Mouse (Mus musculus): ENCODE measurements at regions not wholly inside any gene's neighbourhood (a gene's known extent, or its start where the extent isn't known, plus 50 kb on each side); places are given as distances from the start of the nearest gene placed in this dataset.

DNA sequence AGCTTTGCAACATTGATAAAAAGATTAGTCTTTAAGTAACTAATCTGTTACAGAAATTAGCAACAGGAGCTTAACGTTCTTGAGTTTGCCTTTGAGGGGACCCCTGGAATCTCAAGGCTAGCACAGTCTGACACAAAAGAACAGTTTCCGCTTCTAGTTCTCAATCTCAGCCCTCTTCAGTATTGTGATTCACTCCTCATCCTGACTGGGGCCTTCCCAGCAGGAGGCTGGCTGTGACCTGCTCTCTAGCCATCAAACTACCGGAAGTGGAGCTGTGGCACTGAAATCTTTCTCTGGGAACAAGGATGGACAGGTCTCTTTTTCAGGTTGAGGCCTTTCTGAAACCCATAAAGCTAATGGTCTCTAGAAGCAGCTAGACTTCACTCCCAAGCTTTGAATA, 209.6 kb upstream of the Camk1g start:
- DNase-seq (ENCODE audit: low spot score), result no peak
- Histone ChIP-seq H3K4me1 (peaks cover 17% of the 10 kb centered on the region), H3K27me3 (replicated peaks; ENCODE audit: low read depth, poor library complexity, severe bottlenecking) (0 out of 2 replicates have a peak, but pooled peaks cover 2% of the 10 kb centered on the region), H3K27ac (replicated peaks) (no peak overlapping the region), H3K4me3 (no peak overlapping the region), H3K36me3 (replicated peaks) (no peaks in the 10 kb centered on the region), H3K9me3 (no peaks in the 10 kb centered on the region)
- 57% methylated on average over 3 of the region's 3 CpGs for WGBS

DNA sequence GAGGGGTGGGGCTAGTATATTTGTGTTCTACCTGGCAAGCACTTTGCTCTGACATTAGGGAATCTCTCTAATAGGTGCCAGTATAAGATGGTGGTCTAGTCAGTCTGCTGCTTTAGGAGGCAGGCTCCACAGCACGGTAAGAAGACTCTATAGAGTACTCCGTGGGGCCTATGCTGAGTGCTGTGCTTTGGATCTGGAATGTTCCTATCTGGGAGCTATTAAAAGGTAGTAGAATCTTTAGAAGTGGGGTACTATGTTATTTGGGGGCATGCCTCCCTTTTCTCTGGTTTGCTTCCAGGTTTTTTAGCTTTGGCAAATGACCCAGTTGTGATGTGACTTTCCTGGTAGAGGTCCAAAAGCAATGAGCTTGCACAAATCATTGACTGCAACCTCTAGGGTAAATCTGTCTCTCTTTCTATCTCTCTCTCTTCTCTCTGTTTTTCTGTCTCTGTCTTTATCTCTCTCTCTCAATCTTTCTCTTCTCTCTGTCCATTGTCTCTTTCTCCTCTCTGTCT, 208.6 kb upstream of the Camk1g start:
- H3K36me3 ChIP-seq (replicated peaks), result no peaks in the 10 kb centered on the region
- DNase-seq (ENCODE audit: low spot score), result no peak
- H3K27ac ChIP-seq (replicated peaks), result no peak overlapping the region
- no peak overlapping the region for H3K4me3 ChIP-seq
- WGBS, result 86% methylated on average over 2 of the region's 2 CpGs
- H3K9me3 ChIP-seq, result no peaks in the 10 kb centered on the region
- peaks cover 17% of the 10 kb centered on the region for H3K4me1 ChIP-seq
- H3K27me3 ChIP-seq (replicated peaks; ENCODE audit: low read depth, poor library complexity, severe bottlenecking), result 0 out of 2 replicates have a peak, but pooled peaks cover 3% of the 10 kb centered on the region

DNA sequence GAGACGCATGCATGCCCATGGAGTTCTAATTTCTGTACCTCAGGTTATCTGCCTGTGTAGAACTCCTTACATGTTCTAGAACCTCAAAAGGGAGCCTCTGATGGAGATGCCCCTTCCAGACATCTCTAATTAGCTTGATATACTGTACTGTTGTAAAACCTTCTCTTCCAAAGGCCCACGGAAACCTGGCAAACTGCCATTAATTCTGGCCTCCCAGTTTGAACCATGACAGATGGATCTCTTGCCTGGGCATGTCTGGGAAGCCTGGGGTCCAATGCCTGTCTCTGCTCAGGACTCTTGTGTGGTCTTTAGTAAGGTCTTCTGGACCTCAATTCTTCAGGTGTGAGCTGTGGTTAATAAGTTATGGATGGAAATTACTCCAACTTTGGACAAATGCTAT, 207.7 kb upstream of the Camk1g start:
- Histone ChIP-seq H3K4me1 (peaks cover 17% of the 10 kb centered on the region), H3K27ac (replicated peaks) (no peak overlapping the region), H3K9me3 (no peaks in the 10 kb centered on the region), H3K36me3 (replicated peaks) (no peaks in the 10 kb centered on the region), H3K4me3 (no peak overlapping the region), H3K27me3 (replicated peaks; ENCODE audit: low read depth, poor library complexity, severe bottlenecking) (0 out of 2 replicates have a peak, but pooled peaks cover 3% of the 10 kb centered on the region)
- WGBS, result 91% methylated on average over 2 of the region's 2 CpGs
- DNase-seq (ENCODE audit: low spot score), result no peak

DNA sequence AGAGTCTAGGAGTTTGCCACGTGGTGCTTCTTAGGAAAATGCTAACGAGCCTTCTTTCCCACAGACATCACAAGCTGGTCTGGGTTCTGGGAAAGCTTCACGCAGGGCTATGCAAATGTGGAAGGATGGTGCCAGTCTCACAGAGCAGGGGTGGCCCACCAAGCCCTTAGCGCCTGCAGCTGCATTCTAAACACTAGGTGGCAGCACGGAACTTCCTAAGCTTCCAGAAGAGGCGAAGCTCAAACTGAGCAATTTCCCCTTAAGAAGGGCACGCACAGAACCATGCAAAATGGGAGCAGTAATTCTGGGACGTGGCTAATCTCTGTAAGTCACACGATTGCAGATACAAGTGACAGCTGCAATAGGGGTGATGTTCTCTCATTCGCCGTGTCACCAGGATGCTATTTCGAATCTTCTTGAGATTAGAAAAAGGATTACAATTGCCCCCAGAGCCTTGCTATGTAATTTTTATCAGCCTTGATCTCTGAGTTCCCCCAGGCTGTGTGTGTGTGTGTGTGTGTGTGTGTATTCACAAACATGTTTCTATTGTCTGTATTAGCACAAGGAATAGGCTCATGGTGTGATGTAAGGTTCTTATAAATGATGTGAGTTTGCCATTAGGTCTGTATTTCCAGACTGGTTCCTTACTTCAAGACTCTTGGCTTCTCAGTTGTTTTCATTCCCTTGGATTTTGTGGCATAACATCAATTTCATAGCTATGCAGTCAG, 206.1 kb upstream of the Camk1g start:
- no peak overlapping the region for H3K27ac ChIP-seq (replicated peaks)
- no peaks in the 10 kb centered on the region for H3K36me3 ChIP-seq (replicated peaks)
- 11% methylated on average over 12 of the region's 12 CpGs for WGBS
- H3K4me3 ChIP-seq, result no peak overlapping the region
- DNase-seq (ENCODE audit: low spot score), result peak; percentile 80
- no peaks in the 10 kb centered on the region for H3K9me3 ChIP-seq
- H3K4me1 ChIP-seq, result peaks cover 16% of the 10 kb centered on the region
- 0 out of 2 replicates have a peak, but pooled peaks cover 3% of the 10 kb centered on the region for H3K27me3 ChIP-seq (replicated peaks; ENCODE audit: low read depth, poor library complexity, severe bottlenecking)

DNA sequence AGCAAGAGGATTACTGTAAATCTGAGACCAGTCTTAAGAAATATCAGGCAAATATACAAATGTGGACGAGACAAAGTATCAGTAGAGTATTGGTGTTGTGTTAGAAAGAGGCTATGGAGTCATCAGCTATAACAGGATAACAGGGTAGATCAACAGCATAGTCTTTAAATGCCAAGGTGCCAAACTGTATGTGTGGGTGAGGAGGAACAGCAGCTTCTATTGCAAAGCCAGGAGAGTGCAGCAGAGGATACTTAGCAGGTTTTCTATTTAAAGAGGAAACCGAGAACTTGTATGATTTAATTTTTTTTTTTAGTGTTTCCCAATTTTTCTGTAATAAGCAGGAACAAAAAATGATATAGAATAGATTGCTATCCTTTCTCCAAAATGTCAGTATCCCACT, 202.7 kb upstream of the Camk1g start:
- WGBS, result 78% methylated on average over 2 of the region's 2 CpGs
- no peaks in the 10 kb centered on the region for H3K9me3 ChIP-seq
- no peak overlapping the region for H3K4me3 ChIP-seq
- 0 out of 2 replicates have a peak, but pooled peaks cover 3% of the 10 kb centered on the region for H3K27me3 ChIP-seq (replicated peaks; ENCODE audit: low read depth, poor library complexity, severe bottlenecking)
- no peak overlapping the region for H3K27ac ChIP-seq (replicated peaks)
- no peaks in the 10 kb centered on the region for H3K36me3 ChIP-seq (replicated peaks)
- DNase-seq (ENCODE audit: low spot score), result no peak
- H3K4me1 ChIP-seq, result peaks cover 13% of the 10 kb centered on the region; the same call in 1 of the 2 replicates

DNA sequence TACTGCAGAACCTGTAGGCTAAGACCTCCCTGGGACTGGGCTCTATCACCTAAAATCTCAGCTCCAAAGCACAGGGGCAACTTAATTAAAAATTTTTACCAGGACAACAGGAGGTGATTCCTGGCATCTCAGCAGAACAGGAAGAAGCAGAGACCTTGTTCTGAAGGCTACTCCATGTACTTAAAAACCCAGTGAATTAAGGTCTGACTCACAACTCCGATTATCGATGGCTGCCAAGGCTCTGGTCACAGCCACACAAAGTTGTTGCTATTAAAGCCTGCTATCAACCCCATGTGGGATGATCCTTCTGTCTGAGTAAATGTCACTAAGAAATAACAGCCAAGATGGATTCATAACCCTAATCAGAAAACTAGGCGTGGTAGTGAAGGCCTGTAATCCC, 202.3 kb upstream of the Camk1g start:
- Histone ChIP-seq H3K4me3 (no peak overlapping the region), H3K36me3 (replicated peaks) (no peaks in the 10 kb centered on the region), H3K4me1 (peaks cover 14% of the 10 kb centered on the region; the same call in 1 of the 2 replicates), H3K9me3 (no peaks in the 10 kb centered on the region), H3K27me3 (replicated peaks; ENCODE audit: low read depth, poor library complexity, severe bottlenecking) (0 out of 2 replicates have a peak, but pooled peaks cover 3% of the 10 kb centered on the region), H3K27ac (replicated peaks) (no peak overlapping the region)
- no peak for DNase-seq (ENCODE audit: low spot score)
- 90% methylated on average over 3 of the region's 3 CpGs for WGBS

DNA sequence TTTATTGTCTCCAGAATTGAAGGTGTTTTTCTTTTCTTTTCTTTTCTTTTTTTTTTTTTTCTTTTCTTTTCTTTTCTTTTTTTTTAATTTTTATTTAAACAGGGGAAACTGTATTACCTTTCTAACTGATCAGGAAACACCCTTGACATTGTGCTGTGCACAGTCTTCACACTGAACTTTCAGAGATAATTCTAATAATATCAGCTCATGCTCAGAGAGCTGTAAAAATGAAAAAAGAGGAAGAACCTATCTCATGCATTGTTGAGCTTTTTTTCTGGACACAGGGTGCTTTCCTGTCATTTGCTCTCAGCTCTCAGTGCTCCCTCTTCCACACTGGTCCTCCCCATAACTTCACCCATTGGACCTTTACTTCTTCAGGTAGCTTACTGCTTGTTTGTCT, 201.0 kb upstream of the Camk1g start:
- 0 out of 2 replicates have a peak, but pooled peaks cover 3% of the 10 kb centered on the region for H3K27me3 ChIP-seq (replicated peaks; ENCODE audit: low read depth, poor library complexity, severe bottlenecking)
- H3K9me3 ChIP-seq, result no peaks in the 10 kb centered on the region
- no peaks in the 10 kb centered on the region for H3K36me3 ChIP-seq (replicated peaks)
- peaks cover 10% of the 10 kb centered on the region; the same call in 1 of the 2 replicates for H3K4me1 ChIP-seq
- no peak overlapping the region for H3K27ac ChIP-seq (replicated peaks)
- DNase-seq (ENCODE audit: low spot score), result no peak
- no peak overlapping the region for H3K4me3 ChIP-seq

DNA sequence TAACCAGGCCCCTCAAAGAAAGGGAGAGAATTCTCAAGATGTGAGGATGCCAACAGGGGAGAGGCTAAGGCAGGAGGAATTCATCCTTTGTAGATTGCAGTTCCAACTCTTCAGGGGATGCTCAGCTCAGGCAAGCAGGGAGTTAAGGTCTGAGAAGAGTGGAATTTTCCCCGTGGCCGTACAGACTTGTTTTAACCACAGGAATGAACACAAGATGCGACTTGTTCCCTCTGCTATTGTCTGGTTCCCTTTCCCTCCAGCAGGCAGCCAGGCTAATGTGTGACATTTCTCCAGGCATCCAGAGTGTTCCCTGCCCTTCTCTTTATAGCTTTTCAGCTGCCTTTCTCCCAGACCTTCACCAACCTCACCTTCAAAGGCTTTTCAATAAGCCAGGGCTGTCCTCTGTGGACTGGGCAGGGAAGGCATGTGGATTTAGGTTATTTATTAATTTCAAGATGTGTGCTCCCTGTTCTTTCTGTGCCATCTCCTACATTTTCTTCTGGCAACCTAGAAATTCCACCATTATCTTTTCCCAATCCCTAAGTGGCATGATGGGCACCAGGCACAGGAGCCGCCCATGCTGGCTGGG, 198.6 kb upstream of the Camk1g start:
- H3K4me3 ChIP-seq, result no peak overlapping the region
- H3K9me3 ChIP-seq, result no peaks in the 10 kb centered on the region
- peaks cover 7% of the 10 kb centered on the region; the same call in 1 of the 2 replicates for H3K4me1 ChIP-seq
- DNase-seq (ENCODE audit: low spot score), result no peak
- no peaks in the 10 kb centered on the region for H3K36me3 ChIP-seq (replicated peaks)
- WGBS, result 36% methylated on average over 4 of the region's 4 CpGs
- 0 out of 2 replicates have a peak overlapping the region, but pooled peaks have one; percentile 30 for H3K27ac ChIP-seq (replicated peaks)
- H3K27me3 ChIP-seq (replicated peaks; ENCODE audit: low read depth, poor library complexity, severe bottlenecking), result no peaks in the 10 kb centered on the region

DNA sequence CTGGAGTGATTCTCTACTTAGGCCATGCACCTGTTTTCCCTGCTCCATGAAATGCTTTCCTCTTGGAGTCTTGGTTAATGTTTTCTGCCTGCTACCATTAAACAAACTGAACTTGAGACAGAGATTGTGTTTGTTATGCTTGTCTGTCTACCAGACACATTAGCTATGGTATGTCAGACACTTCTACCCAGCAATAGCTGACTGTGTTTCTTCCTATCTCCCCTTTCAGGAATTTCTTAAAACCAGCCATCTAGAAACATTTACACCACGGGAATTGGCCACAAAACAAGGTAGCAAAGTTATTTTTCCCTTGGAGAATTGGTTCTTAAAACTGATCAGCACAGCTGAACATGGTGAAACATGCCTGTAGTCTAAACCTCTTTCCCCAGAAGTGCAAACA, 197.1 kb upstream of the Camk1g start:
- WGBS, result 67% methylated on average over 1 of the region's 1 CpGs
- no peak for DNase-seq (ENCODE audit: low spot score)
- no peak overlapping the region for H3K4me3 ChIP-seq
- no peaks in the 10 kb centered on the region for H3K27me3 ChIP-seq (replicated peaks; ENCODE audit: low read depth, poor library complexity, severe bottlenecking)
- H3K9me3 ChIP-seq, result no peaks in the 10 kb centered on the region
- H3K27ac ChIP-seq (replicated peaks), result no peak overlapping the region
- no peaks in the 10 kb centered on the region for H3K36me3 ChIP-seq (replicated peaks)
- peaks cover 7% of the 10 kb centered on the region; the same call in 1 of the 2 replicates for H3K4me1 ChIP-seq

DNA sequence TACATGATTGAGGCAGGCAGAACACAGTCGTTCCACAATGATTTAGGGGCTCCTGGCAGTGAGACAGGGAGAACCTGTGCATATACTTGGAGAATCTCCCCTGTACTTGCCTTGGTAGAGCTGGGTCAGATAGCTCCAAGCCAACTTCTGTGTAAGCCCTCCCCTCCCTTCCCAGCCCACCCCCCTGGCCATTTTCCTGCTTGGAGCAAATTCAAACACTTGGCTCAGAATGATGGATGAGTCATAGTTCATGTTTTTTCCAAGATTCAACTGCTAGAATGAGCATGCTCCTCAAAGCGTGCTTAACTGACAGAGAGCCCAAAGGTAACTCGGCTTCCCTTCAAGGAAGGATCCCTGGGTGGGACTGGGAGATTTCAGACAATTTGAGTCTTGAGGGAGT, 194.1 kb upstream of the Camk1g start:
- H3K27ac ChIP-seq (replicated peaks), result no peak overlapping the region
- H3K27me3 ChIP-seq (replicated peaks; ENCODE audit: low read depth, poor library complexity, severe bottlenecking), result no peaks in the 10 kb centered on the region
- no peaks in the 10 kb centered on the region for H3K9me3 ChIP-seq
- no peak for DNase-seq (ENCODE audit: low spot score)
- 85% methylated on average over 3 of the region's 3 CpGs for WGBS
- H3K4me1 ChIP-seq, result peaks cover 6% of the 10 kb centered on the region; the same call in 1 of the 2 replicates
- H3K36me3 ChIP-seq (replicated peaks), result no peaks in the 10 kb centered on the region
- no peak overlapping the region for H3K4me3 ChIP-seq

DNA sequence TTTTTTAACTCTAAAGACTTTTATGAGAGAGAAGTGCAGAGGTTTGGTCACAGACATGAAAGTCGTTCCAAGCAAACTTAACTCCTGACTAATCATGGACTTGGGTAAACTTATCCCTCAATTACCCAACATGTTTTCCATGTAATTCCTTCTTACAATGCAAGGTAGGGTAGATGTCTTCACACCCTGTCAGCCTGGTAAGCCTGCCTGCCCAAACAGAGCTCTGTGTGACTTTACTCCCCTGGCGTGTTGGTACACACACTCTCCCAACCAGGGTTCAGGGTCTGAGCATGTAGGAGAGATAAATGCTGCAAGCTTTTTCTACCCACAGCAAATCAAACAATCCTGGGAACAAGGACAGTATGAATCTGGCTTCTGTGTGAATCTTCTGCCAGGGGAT, 192.1 kb upstream of the Camk1g start:
- Histone ChIP-seq H3K4me3 (no peak overlapping the region), H3K36me3 (replicated peaks) (no peaks in the 10 kb centered on the region), H3K27ac (replicated peaks) (no peak overlapping the region), H3K27me3 (replicated peaks; ENCODE audit: low read depth, poor library complexity, severe bottlenecking) (no peaks in the 10 kb centered on the region), H3K9me3 (no peaks in the 10 kb centered on the region), H3K4me1 (peaks cover 5% of the 10 kb centered on the region)
- no peak for DNase-seq (ENCODE audit: low spot score)
- 90% methylated on average over 2 of the region's 2 CpGs for WGBS

DNA sequence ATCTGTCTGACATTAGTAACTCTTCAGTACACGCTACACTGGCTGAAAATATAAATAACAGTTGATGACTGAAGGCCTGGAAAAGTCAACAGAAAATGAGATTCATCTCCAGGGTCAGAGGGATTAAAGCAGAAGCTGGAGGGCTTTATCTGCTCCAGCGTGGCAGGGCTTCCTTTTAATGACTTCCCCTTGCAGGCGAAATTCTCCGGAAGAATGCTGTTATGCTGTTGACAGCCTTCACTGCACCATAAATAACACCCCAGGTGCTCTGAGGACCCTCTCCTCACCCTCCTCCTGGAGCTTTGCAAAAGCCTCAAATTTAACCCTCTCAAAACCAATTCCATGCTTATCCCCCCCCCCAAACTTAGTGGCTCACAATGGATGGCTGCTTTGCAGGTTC, 188.0 kb upstream of the Camk1g start:
- Histone ChIP-seq H3K27ac (replicated peaks) (no peak overlapping the region), H3K4me3 (no peak overlapping the region), H3K36me3 (replicated peaks) (no peaks in the 10 kb centered on the region), H3K4me1 (peaks cover 5% of the 10 kb centered on the region), H3K9me3 (no peaks in the 10 kb centered on the region), H3K27me3 (replicated peaks; ENCODE audit: low read depth, poor library complexity, severe bottlenecking) (no peaks in the 10 kb centered on the region)
- 28% methylated on average over 4 of the region's 4 CpGs for WGBS
- DNase-seq (ENCODE audit: low spot score), result no peak

DNA sequence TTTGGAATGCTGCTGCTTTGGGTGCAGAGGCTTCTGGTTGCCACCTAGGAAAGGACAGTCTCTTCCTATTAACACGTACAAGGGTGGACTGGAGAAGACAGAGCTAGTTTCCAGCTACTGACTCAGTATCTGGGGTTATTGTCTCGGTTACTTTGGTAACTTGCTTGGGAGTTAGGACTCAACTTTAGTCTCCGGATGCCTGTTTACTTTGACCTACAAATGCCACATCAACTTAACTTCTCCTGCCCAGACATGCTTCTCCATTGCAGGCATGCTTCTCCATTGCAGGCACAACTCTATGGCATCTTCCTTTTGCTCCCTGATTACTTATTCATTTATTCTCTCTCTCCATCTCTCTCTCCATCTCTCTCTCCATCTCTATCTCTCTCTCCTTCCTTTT, 184.6 kb upstream of the Camk1g start:
- no peak for DNase-seq (ENCODE audit: low spot score)
- WGBS, result 78% methylated on average over 3 of the region's 3 CpGs
- H3K27me3 ChIP-seq (replicated peaks; ENCODE audit: low read depth, poor library complexity, severe bottlenecking), result no peaks in the 10 kb centered on the region
- no peaks in the 10 kb centered on the region for H3K9me3 ChIP-seq
- H3K36me3 ChIP-seq (replicated peaks), result no peaks in the 10 kb centered on the region
- no peak overlapping the region for H3K27ac ChIP-seq (replicated peaks)
- peaks cover 33% of the 10 kb centered on the region for H3K4me1 ChIP-seq
- no peak overlapping the region for H3K4me3 ChIP-seq
